Mouse (Mus musculus) intestine, embryonic 16.5 days (tissue): ENCODE results near the gene Slc19a3. TPM values are rescaled to one million over a fixed set of nuclear protein-coding genes. Genes with fewer than 3 reads are reported as not detected.
A peak's percentile ranks its signal among the peaks of the same experiment; 100 is the strongest.

Experiments used
- ATAC-seq: fragments of 200-750 bp; cut with Nextera tagmentation; 2 replicates; pipeline ENCODE4 v1.8.0; 2017; ENCODE audit warnings: moderate TSS enrichment, moderate library complexity
- H3K27ac ChIP-seq: fragments of 300-500 bp; sonication (generic); 2 replicates; pipeline ENCODE4 v1.5.1; 2014; ENCODE audit warnings: mild to moderate bottlenecking, low read length
- H3K27me3 ChIP-seq: fragments of 300-500 bp; sonication (generic); replicated peaks from 2 replicates; pipeline ENCODE4 v1.6.1; 2014; ENCODE audit warnings: low read length, control low read depth, mixed read lengths; ENCODE audit not compliant: control insufficient read depth, insufficient read depth
- H3K36me3 ChIP-seq: fragments of 300-500 bp; sonication (generic); 2 replicates; pipeline ENCODE4 v1.6.1; 2014; ENCODE audit warnings: low read length, control low read depth; ENCODE audit not compliant: control insufficient read depth, insufficient read depth
- H3K4me1 ChIP-seq: fragments of 300-500 bp; sonication (generic); 2 replicates; pipeline ENCODE4 v1.6.1; 2014; ENCODE audit warnings: low read length, control low read depth, mixed read lengths; ENCODE audit not compliant: control insufficient read depth, insufficient read depth
- H3K4me2 ChIP-seq: fragments of 300-500 bp; sonication (generic); 2 replicates; pipeline ENCODE4 v1.6.1; 2014; ENCODE audit warnings: low read depth, low read length, control low read depth
- H3K4me3 ChIP-seq: fragments of 300-500 bp; sonication (generic); 2 replicates; pipeline ENCODE4 v1.5.1; 2014; ENCODE audit warnings: mild to moderate bottlenecking, low read length
- H3K9ac ChIP-seq: fragments of 300-500 bp; sonication (generic); 2 replicates; pipeline ENCODE4 v1.6.1; 2014; ENCODE audit warnings: low read depth, low read length
- H3K9me3 ChIP-seq: fragments of 300-500 bp; sonication (generic); 2 replicates; pipeline ENCODE4 v1.6.1; 2016; ENCODE audit warnings: low read length, control low read depth; ENCODE audit not compliant: control insufficient read depth
- WGBS: fragments of 180-500 bp; shearing (Covaris S2); extraction: QIAGEN DNeasy Blood & Tissue Kit; methylation state at CpG from one replicate; pipeline ENCODE4 v1.1.7; 2014; 5-methylcytosine and 5-hydroxymethylcytosine counted together
- polyA plus RNA-seq: library from polyadenylated mRNA; unstranded; fragments of >200 nt; fragmentation: Nextera tagmentation; extraction: Ambion mirVana; gene quantifications from 2 replicates; pipeline ENCODE4 v1.2.1, GENCODE M21; 2015

Gene Slc19a3
- polyA plus RNA-seq: 1.9 and 2.0 TPM in 2 replicates

GRCm38 (mm10) chr1:83038109-83038672, at the start of gene Slc19a3:
Gene Slc19a3, minus strand, starts transcription at chr1:83038448.
- Histone ChIP-seq H3K27ac (no peak within 1 kb of the TSS), H3K9me3 (no peaks in the 10 kb centered on the region), H3K4me3 (peak within 1 kb of the TSS; percentile 59), H3K9ac (peak within 1 kb of the TSS; percentile 67), H3K4me1 (0 out of 2 replicates have a peak, but pooled peaks cover 6% of the 10 kb centered on the region), H3K36me3 (no peaks in the 10 kb centered on the region), H3K4me2 (peak within 1 kb of the TSS; percentile 69), H3K27me3 (no peaks in the 10 kb centered on the region)
- 2% methylated on average over 25 of the region's 25 CpGs for WGBS
- peak; percentile 88 for ATAC-seq

- Histone ChIP-seq H3K36me3 (no peaks in the 10 kb centered on the region), H3K4me1 (no peaks in the 10 kb centered on the region), H3K27me3 (no peaks in the 10 kb centered on the region), H3K27ac (no peak overlapping the region), H3K9ac (no peak overlapping the region), H3K4me3 (no peak overlapping the region), H3K4me2 (no peak overlapping the region), H3K9me3 (no peaks in the 10 kb centered on the region)
- ATAC-seq: peak; percentile 76
- WGBS: 56% methylated on average over 2 of the region's 2 CpGs
Observed at GRCm38 (mm10) chr1:83084790-83085189, 46.5 kb upstream of the Slc19a3 start.

DNA sequence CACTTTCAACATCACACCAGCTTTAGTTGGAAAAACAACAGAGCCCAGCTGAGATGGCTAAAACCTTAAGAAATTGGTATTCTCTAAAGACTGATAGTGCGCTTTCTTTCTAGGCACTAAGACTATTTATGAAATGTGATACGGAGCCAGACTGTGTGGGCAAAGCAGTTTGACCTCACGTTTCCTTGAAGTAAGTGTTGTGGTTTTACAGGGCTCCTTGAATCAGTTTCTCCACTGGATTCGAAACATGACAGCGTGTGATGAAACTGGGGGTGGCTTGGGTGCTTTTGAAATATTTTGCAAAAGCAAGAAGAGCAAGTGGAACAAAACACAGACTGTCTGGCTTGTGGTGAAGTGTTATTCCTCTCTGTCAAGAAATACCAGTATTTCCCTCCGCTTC, 38.8 kb upstream of the Slc19a3 start:
- no peaks in the 10 kb centered on the region for H3K27me3 ChIP-seq
- H3K27ac ChIP-seq: no peak overlapping the region
- ATAC-seq: no peak
- no peaks in the 10 kb centered on the region for H3K36me3 ChIP-seq
- no peak overlapping the region for H3K4me2 ChIP-seq
- no peak overlapping the region for H3K9ac ChIP-seq
- no peaks in the 10 kb centered on the region for H3K4me1 ChIP-seq
- WGBS: 77% methylated on average over 6 of the region's 6 CpGs
- H3K4me3 ChIP-seq: no peak overlapping the region
- no peaks in the 10 kb centered on the region for H3K9me3 ChIP-seq

DNA sequence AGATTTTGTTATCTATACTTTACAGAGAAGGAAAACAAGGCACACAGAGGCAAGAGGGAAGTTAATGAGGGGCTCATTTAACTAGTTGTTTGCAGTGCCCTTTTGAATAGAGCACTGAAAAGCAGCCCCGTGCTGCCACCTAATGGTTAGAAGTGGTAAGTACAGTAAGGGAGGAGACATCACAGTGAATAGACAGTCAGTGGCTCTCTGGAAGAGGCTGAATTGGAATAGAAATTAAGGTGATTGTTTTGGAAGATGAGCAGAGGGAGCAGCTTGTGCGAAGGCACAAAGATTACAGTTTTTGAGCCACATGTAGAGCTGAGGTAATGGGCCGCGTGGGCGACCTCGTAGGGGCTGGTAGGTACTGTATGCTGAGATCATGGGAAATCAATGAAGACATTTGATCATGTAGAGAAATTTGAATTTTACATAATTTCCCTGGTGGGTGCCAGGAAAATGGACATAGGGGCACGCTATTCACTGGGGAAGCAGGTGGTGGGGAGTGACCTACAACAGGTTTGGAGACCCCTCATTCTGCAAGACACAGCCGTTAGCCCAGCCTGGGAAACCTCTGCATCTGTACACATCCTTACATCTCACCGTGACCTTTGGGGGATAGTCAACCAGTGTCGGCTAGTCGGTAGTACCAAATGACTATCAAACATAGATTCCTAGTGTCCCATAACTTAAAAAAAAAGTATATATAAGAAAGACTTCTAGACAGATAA, 38.1 kb upstream of the Slc19a3 start:
- Histone ChIP-seq H3K36me3 (no peaks in the 10 kb centered on the region), H3K4me2 (peak overlapping the region; percentile 43), H3K4me3 (peak overlapping the region; percentile 16), H3K9ac (no peak overlapping the region), H3K27ac (no peak overlapping the region), H3K4me1 (no peaks in the 10 kb centered on the region), H3K27me3 (no peaks in the 10 kb centered on the region), H3K9me3 (no peaks in the 10 kb centered on the region)
- ATAC-seq: peak; percentile 68
- WGBS: 52% methylated on average over 11 of the region's 11 CpGs

- H3K9ac ChIP-seq: no peak overlapping the region
- H3K9me3 ChIP-seq: no peaks in the 10 kb centered on the region
- peak overlapping the region; percentile 16 for H3K4me3 ChIP-seq
- no peaks in the 10 kb centered on the region for H3K36me3 ChIP-seq
- H3K27ac ChIP-seq: no peak overlapping the region
- 39% methylated on average over 15 of the region's 15 CpGs for WGBS
- ATAC-seq: peak; percentile 12; the same call in 1 of the 2 replicates
- H3K4me2 ChIP-seq: peak overlapping the region; percentile 43
- H3K4me1 ChIP-seq: no peaks in the 10 kb centered on the region
- no peaks in the 10 kb centered on the region for H3K27me3 ChIP-seq
Observed at GRCm38 (mm10) chr1:83075526-83076189, 37.4 kb upstream of the Slc19a3 start.

DNA sequence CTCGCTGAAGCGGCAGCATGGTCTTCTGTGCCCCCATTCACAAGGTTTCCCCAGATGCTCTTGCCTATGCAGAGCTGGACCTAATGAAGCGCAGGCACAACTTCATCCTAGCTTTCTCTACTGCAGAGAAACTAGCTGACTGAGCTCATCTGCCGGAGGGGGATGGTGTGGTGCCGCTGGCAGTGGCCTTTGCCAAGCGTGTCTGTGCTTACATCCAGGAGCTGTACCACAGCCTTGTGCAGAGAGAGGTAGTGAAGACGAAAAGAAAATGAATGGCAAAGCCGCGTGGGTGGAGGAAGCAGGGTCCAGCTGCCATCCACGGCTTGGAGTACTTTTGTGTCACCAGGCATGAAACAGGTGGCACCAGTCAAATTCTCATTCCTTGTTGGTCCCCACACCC, 29.0 kb upstream of the Slc19a3 start:
- ATAC-seq: no peak
- no peaks in the 10 kb centered on the region for H3K27me3 ChIP-seq
- H3K9me3 ChIP-seq: no peaks in the 10 kb centered on the region
- H3K27ac ChIP-seq: no peak overlapping the region
- H3K4me2 ChIP-seq: no peak overlapping the region
- H3K4me1 ChIP-seq: no peaks in the 10 kb centered on the region
- no peaks in the 10 kb centered on the region for H3K36me3 ChIP-seq
- 89% methylated on average over 10 of the region's 10 CpGs for WGBS
- no peak overlapping the region for H3K9ac ChIP-seq
- no peak overlapping the region for H3K4me3 ChIP-seq

- no peak for ATAC-seq
- Histone ChIP-seq H3K4me2 (no peak overlapping the region), H3K4me3 (no peak overlapping the region), H3K27ac (no peak overlapping the region), H3K9ac (no peak overlapping the region), H3K9me3 (no peaks in the 10 kb centered on the region), H3K36me3 (no peaks in the 10 kb centered on the region), H3K4me1 (no peaks in the 10 kb centered on the region), H3K27me3 (no peaks in the 10 kb centered on the region)
- 93% methylated on average over 4 of the region's 4 CpGs for WGBS
Observed at GRCm38 (mm10) chr1:83066577-83066976, 28.3 kb upstream of the Slc19a3 start.

DNA sequence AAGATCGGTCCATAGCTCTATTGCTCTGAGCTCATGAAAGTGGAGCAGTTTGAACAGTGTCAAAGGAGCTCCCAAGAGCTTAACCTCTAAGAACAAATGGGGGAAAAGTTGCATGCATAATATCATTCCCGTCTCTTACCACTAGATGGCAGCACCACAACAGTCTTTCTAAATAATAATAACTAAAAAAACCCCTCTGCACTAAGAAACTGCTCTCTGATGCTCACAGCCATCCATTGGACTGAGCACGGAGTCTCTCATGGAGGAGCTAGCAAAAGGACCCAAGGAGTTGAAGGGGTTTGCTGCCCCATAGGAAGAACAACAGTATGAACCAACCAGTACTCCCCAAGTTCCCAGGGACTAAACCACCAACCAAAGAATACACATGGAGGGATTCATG, 26.6 kb upstream of the Slc19a3 start:
- Histone ChIP-seq H3K9ac (no peak overlapping the region), H3K4me1 (no peaks in the 10 kb centered on the region; the same call in 1 of the 2 replicates), H3K27me3 (no peaks in the 10 kb centered on the region), H3K36me3 (no peaks in the 10 kb centered on the region), H3K4me3 (no peak overlapping the region), H3K4me2 (no peak overlapping the region), H3K27ac (no peak overlapping the region), H3K9me3 (no peaks in the 10 kb centered on the region)
- WGBS: 24% methylated on average over 3 of the region's 3 CpGs
- ATAC-seq: 0 out of 2 replicates have a peak, but pooled peaks have one; percentile 26

- no peaks in the 10 kb centered on the region for H3K9me3 ChIP-seq
- H3K4me3 ChIP-seq: no peak within 1 kb of the TSS
- ATAC-seq: no peak
- no peaks in the 10 kb centered on the region for H3K36me3 ChIP-seq
- no peaks in the 10 kb centered on the region; the same call in 1 of the 2 replicates for H3K4me1 ChIP-seq
- no peak within 1 kb of the TSS for H3K27ac ChIP-seq
- WGBS: 83% methylated on average over 4 of the region's 4 CpGs
- H3K4me2 ChIP-seq: no peak within 1 kb of the TSS
- no peak within 1 kb of the TSS for H3K9ac ChIP-seq
- no peaks in the 10 kb centered on the region for H3K27me3 ChIP-seq
Observed at GRCm38 (mm10) chr1:83060643-83061042, 22.4 kb upstream of the Slc19a3 start, which contains the start of gene Krtap28-13. Gene Krtap28-13, plus strand, starts transcription at chr1:83060930.
